Mouse (Mus musculus) left cerebral cortex, adult 2 months (tissue): Measurements from ENCODE around the gene Akap13. TPM values are rescaled to one million over a fixed set of nuclear protein-coding genes. Genes with fewer than 3 reads are reported as not detected.

Experiments
- DNase-seq, 2 experiments: peaks; one replicate each; pipeline ENCODE4 v3.0.0; 2021 to 2022; ENCODE audit warnings: low spot score in 2 of 2, mixed read lengths in 1 of 2; ENCODE audit errors: extremely low spot score in 1 of 2
- H3K27ac ChIP-seq: fragments of 200-600 bp; 2 replicates; pipeline ENCODE4 v1.8.1; 2022
- H3K4me3 ChIP-seq: fragments of 200-600 bp; 2 replicates; pipeline ENCODE4 v1.8.1; 2022
- CTCF ChIP-seq: fragments of 200-600 bp; IDR thresholded peaks from 2 replicates; pipeline ENCODE4 v1.8.1; 2022; ENCODE audit warnings: antibody characterized with exemption, mild to moderate bottlenecking, moderate library complexity
- intact Hi-C: fragments of 180-260 bp; cut with DNase I; formaldehyde crosslinking; loops from one replicate; pipeline ENCODE4 v1.15.1; 2025
- total RNA-seq, 2 experiments: library from RNA; stranded (reverse); gene quantifications; 2 replicates each; pipeline ENCODE4 v1.2.3; 2021

The Akap13 gene
- total RNA-seq, 2 experiments from 2014 or later = 26.8 to 28.7 TPM

GRCm38 (mm10) chr7:75648961-75649360 is 193.6 kb downstream of the Akap13 start:
- no peak for TF ChIP-seq CTCF
- Histone ChIP-seq H3K27ac (no peak overlapping the region), H3K4me3 (no peak overlapping the region)
- no peak for DNase-seq
- intact Hi-C loops = no loop called here

- Histone ChIP-seq H3K27ac (no peak overlapping the region), H3K4me3 (no peak overlapping the region)
- intact Hi-C loops = no loop called here
- no peak for DNase-seq
- no peak for TF ChIP-seq CTCF
These were observed 194.6 kb downstream of the Akap13 start for GRCm38 (mm10) chr7:75649966-75650365.

- DNase-seq = no peak
- intact Hi-C loops = no loop called here
- no peak overlapping the region for H3K27ac ChIP-seq
- no peak for TF ChIP-seq CTCF
- no peak overlapping the region for H3K4me3 ChIP-seq
These were observed 198.5 kb downstream of the Akap13 start for GRCm38 (mm10) chr7:75653684-75654317.

GRCm38 (mm10) chr7:75655180-75656074 is 200.1 kb downstream of the Akap13 start:
- TF ChIP-seq CTCF = no peak
- Histone ChIP-seq H3K27ac (peak overlapping the region; percentile 36; the same call in 1 of the 2 replicates), H3K4me3 (peak overlapping the region; percentile 25)
- intact Hi-C loops = no loop called here
- DNase-seq = no peak

GRCm38 (mm10) chr7:75656297-75656852 is 201.0 kb downstream of the Akap13 start:
- Histone ChIP-seq H3K4me3 (no peak overlapping the region; the same call in 1 of the 2 replicates), H3K27ac (peak overlapping the region; percentile 26; the same call in 1 of the 2 replicates)
- no peak for TF ChIP-seq CTCF
- intact Hi-C loops = no loop called here
- no peak for DNase-seq

- no peak overlapping the region; the same call in 1 of the 2 replicates for H3K4me3 ChIP-seq
- intact Hi-C loops = no loop called here
- no peak for TF ChIP-seq CTCF
- no peak for DNase-seq
- H3K27ac ChIP-seq = no peak overlapping the region
These were observed 201.6 kb downstream of the Akap13 start for GRCm38 (mm10) chr7:75656896-75657295.

- Histone ChIP-seq H3K27ac (no peak overlapping the region), H3K4me3 (no peak overlapping the region)
- DNase-seq = no peak
- no peak for TF ChIP-seq CTCF
- intact Hi-C loops = no loop called here
These were observed 209.1 kb downstream of the Akap13 start for GRCm38 (mm10) chr7:75664455-75664854.

GRCm38 (mm10) chr7:75666982-75667381 is 211.6 kb downstream of the Akap13 start:
- no peak for DNase-seq
- intact Hi-C loops = no loop called here
- TF ChIP-seq CTCF = no peak
- Histone ChIP-seq H3K4me3 (no peak overlapping the region), H3K27ac (no peak overlapping the region)

- no peak for TF ChIP-seq CTCF
- intact Hi-C loops = no loop called here
- Histone ChIP-seq H3K4me3 (no peak overlapping the region), H3K27ac (no peak overlapping the region)
- DNase-seq = no peak
These were observed 212.2 kb downstream of the Akap13 start for GRCm38 (mm10) chr7:75667531-75667930.

- TF ChIP-seq CTCF = no peak
- no peak overlapping the region for H3K27ac ChIP-seq
- no peak overlapping the region for H3K4me3 ChIP-seq
- DNase-seq = no peak
- intact Hi-C loops = no loop called here
These were observed 213.1 kb downstream of the Akap13 start for GRCm38 (mm10) chr7:75668396-75668795.

GRCm38 (mm10) chr7:75669416-75669815 is 214.1 kb downstream of the Akap13 start:
- Histone ChIP-seq H3K27ac (no peak overlapping the region), H3K4me3 (no peak overlapping the region)
- intact Hi-C loops = no loop called here
- DNase-seq = no peak
- no peak for TF ChIP-seq CTCF

- DNase-seq = no peak
- Histone ChIP-seq H3K4me3 (no peak overlapping the region), H3K27ac (no peak overlapping the region)
- no peak for TF ChIP-seq CTCF
- intact Hi-C loops = no loop called here
These were observed 224.3 kb downstream of the Akap13 start for GRCm38 (mm10) chr7:75679631-75680030.
